Mouse (Mus musculus): ENCODE measurements at regions not wholly inside any gene's neighbourhood (a gene's known extent, or its start where the extent isn't known, plus 50 kb on each side); places are given as distances from the start of the nearest gene placed in this dataset.

- TF ChIP-seq CTCF (IDR thresholded peaks at IDR 0.05): no peak
- TF ChIP-seq POLR2A (IDR thresholded peaks at IDR 0.05; ENCODE audit: insufficient read depth, low read depth, low read length): no peak
- no peak for TF ChIP-seq EP300 (IDR thresholded peaks at IDR 0.05; ENCODE audit: insufficient read depth, low read depth, low read length)
Observed at GRCm38 (mm10) chr16:30857656-30858055, 223.6 kb downstream of the Xxylt1 start.
